Mouse (Mus musculus) mesoderm, embryonic 11.5 days (tissue): ENCODE data around the gene Ntan1.

ENCODE experiments used
- DNase-seq: peaks from one replicate; pipeline ENCODE4 v3.0.0-alpha.2; 2012; ENCODE audit warnings: low read depth, low spot score

Gene Ntan1

DNA sequence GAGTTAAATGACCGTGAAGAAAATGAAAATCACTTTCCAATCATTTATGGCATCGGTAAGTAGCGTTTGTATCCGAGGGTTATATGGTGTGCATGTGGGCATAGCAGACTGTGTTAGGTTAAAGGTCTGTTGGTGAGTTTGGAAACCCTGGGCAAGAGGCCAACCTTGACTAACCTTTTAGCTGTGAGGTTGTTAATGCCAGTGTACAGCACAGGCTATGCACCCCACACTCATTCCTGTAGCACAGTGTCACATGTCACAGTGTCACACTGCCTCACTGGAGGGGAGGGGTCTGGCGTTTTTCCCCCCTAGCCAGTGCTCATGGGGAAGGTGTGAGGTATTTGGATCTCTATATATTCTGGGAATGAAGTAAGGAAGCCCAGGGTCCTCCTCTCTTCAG, 13.0 kb downstream of the Ntan1 start:
- no peak for DNase-seq

DNA sequence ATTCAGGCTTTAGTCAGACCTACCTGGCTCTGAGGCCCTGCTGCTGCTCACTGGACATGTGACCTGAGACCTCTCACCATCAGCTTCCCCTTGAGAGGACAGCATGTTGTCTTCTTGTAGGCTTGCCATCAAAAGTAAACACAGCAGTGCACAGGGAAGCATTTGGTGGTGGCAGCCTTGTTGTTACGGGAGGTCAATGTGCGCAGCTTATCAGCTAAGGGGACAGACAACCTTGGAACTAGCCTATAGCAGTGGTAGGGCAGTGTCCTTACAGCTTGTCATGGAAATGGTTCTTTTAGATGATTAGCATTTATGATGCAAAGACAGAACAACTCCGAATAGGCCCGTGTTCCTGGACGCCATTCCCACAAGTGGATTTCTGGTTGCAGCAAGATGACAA, 15.7 kb downstream of the Ntan1 start:
- no peak for DNase-seq

DNA sequence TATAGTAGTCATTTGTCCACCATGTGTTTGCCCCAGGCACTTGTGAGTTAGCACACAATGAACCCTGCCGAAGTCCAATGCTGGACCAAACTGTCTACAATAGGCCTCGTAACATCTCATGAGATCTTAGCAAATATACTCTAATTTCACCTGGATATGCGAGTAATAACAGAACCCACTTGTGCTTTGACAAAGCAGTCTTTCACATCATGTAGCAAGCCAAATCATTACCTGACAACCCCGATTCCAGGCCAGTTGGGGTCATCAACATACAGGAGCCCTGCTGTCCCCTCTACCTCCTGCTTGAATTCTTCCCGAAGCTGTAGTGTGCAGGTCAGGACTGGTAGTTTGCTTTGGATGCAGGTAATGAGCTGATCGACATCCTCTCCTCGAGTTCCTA, 21.4 kb downstream of the Ntan1 start:
- DNase-seq, result no peak

DNA sequence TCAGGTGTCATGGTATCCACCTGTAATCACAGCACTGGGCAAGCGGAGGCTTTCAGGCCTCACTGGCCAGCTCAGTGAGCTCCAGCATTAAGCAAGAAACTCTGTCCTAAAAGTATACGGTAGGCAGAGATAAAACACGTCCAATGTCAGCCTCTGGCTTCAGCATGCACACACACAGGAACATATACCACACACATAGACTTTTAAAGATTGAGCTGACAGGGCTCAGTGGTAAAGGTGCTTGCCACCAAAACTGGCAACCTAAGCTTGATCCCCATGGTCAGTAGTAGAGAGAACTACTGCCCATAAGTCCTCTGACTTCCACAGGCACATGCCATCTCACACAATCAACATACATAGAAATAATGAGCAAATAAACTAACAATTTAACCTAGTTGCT, 22.3 kb downstream of the Ntan1 start:
- DNase-seq, result no peak

DNA sequence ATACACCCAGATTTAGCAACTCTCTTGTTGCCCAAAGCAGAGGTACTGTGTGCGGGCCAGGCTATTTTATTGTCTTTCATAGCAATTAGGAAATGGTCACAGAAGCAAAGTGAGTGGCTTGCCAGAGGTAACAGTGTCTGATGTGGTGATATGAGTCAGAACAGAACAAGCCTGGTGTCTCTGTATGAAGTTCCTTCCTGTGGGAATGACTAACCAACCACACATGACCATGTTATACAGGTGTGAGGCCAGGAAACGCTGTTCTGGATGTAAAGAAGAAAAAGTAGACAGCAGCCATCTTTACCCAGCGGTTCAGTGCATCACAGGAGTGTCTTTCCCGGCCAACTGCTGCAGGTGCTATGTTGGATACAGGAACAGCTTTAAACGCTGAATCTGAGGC, 26.4 kb downstream of the Ntan1 start:
- no peak for DNase-seq

DNA sequence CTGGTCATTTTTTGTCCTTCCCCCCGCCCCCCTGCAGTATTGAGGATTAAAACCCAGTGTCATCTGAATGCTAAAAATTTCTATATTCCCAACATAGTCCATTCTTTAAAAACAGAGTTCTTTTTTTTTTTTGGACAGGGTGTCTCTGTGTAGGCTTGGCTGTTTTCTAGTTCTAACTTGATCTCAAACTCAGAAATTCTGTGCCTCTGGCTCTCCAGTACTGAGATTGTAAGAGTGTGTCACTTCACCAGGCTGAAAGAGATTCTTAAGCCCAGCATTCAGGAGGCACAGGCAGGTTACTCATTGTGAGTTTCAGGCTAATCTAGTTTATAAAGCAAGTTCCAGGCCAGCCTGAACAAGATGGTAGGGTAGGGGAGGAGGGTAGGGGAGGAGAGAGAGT, 28.0 kb downstream of the Ntan1 start:
- no peak for DNase-seq

DNA sequence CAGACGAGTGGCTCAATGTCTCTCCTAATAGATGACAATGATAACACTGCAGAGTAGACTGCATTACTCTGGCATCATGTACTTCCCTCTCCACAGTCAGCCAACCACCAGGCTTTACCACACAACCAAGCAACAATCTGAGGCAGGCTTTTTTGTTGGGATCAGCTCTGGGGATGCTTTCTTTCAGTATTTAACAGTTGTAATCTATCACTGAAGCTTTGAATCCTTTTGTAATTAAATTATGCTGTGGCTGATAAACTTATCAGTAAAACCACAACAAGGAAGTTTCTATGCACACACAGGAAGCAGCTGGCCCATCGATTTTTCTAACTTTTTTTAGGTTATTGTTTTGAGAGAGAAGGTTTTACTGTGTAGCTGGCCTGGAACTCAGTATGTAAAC, 29.7 kb downstream of the Ntan1 start:
- no peak for DNase-seq

DNA sequence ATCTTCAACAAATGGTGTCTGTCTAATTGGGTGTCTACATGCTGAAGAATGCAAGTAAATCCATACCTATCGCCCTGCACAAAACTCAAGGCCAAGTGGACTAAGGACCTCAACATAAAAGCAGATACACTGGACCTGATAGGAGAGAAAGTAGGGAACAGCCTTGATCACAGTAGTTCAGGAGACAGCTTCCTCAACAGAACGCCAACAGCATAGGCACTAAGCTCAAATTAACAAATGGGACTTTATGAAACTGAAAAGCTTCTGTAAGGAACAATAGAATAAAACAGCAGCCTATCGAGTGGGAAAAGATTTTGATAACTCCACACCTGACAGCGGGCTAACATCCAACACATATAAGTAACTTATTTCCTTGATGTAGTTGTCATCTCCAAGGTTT, 32.8 kb downstream of the Ntan1 start:
- DNase-seq, result no peak

DNA sequence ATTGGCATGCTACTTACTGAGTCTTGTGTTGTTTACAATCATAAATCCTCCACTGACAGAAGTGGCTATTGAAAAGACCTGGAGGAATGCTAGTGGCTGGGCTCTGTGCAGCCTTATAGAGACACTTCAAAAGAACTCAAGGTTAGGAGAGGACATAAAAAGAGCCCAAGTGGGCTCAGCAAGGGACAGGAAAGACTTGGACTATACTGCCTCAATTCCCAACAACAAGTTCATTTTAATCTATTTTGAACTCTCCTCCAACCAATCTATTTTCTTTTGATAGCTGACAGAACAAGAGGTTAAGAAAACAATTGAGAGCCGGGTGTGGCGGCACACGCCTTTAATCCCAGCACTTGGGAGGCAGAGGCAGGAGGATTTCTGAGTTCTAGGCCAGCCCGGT, 35.2 kb downstream of the Ntan1 start:
- DNase-seq, result no peak

DNA sequence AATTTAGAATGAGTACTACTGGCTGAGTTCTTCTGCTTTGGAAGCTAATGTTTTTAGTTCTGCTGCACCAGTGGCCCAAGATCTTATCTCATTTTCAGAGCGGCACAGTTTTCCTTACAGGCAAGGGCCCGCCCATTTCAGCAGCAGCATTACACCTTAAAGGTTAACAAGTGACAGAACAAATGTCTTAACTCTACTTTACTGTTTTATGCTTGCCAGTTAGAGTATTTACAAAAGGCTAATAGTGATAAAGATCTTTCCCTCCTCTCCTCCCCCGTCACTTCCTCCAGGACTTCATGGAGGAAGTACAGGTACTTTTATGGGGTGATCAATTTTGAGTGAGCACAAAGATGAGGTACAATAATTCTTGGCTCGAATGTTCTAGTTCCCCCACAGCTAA, 47.4 kb downstream of the Ntan1 start:
- no peak for DNase-seq

DNA sequence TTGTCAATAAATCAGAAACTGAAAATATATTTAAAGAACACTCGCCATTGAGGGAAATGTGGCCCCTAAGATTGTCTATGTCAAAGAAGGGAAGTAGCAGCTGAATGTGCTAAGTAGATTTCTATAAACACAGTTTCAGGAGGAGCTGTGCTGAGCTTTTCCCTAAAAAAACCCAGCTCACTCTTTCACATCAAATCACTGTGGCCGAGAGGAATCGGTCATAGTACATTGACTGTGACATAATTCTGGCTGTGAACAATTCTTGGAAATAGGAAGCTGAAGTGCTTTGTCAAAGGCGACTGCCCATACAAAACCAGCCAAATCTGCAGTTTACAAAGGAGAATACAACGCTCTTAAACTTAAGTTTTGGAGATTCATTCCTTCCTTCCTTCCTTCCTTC, 48.0 kb downstream of the Ntan1 start:
- DNase-seq, result no peak

DNA sequence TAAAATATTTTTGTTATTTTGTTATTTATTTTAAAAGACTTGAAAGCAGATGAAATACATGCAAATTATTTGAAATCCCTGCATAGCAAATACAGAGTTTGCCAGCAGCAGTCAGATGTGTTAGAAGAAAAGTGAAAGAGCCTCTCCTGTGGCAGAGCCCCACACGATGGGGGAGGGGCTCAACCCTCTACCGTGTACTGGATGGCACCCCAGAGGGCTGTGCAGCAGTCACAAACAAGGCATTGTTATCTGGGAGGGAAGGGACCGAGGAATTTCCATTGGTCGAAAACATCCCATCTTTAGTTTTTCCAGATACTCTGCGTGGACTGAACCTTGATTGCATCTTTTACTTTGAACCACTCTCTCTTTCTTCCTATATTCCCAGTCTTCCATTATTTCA, 48.8 kb downstream of the Ntan1 start:
- DNase-seq, result peak; percentile 39

DNA sequence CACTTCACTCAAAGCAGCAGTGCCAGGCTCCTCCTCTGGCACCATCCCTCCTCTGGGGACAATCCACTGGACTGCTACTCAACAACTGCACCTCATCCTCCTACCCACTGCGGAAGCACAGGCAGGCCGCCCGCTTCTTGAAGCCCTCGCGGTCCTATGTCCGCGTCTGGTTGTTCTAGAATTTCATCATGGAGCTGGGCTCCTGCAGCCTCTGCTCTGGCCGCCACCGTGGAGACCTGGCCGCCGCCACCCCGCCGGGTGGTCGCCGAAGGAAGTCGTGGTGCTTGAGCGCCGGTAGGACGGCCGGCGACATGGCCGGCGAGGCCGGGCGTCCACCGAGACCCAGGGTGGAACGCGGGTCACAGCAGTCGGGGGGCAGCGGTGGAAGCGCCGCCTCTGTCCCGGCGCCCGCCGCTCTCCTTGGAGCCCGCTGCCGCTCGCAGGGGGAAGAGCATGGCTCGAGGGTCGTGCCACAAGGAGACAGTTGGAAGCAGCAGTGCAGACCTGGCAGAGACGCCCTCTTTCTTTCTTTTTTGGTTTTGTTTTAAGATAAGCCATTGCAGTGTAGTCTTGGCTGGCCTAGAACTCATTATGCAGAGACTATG, 49.4 kb downstream of the Ntan1 start:
- DNase-seq, result peak; percentile 26

DNA sequence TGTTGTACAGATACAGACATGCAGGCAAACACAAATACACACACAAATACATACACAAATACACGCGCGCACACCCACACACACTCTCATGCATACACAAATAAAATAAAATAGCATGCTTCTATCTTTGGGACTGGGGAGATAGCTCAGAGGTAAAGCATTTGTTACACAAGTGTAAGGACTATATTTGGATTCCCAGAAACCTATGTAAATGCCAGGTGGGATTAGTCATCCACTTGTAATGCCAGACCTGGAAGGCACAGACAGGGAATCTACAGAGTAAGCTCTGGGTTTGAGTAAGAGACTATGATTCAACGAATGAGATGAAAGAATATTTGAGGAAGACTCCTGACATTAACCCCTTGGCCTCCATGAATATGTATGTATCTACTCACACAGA, 56.8 kb downstream of the Ntan1 start:
- DNase-seq, result no peak

DNA sequence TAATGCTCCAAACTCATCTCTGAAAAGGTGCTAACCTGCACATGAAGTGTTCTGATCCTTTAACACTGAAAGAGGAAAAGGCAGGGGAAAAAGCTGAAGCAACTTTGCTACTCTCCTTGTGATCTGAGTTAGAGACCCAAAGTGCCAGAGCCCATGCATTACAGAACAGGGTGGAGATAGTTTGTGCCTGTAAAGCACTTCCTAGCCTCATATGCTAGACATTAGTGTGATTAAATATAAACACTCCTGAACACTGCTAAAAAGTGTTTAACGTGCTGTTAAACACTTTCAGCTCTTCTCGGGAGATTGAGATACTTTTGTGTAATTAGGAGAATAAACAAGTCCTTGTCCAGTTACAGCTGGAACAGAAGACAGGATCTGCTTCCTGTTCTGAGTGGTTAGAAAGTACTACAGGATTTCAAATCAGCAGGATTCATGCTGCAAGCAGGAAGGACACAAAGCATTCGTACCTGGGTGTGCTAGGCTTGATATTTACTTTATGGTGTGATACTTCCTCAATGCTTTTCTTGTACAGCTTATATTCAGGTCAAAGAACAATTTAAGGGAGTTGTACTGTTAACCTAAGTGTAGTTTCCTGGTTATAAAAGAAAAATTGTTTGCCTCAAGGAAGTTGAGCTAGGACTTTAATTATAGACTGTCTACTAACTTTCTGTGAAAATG, 64.6 kb downstream of the Ntan1 start:
- DNase-seq, result no peak
